Mouse (Mus musculus) embryonic facial prominence, embryonic 13.5 days (tissue): ENCODE data around the gene Tulp2. TPM values are rescaled to one million over a fixed set of nuclear protein-coding genes. Genes with fewer than 3 reads are reported as not detected.
A peak's percentile ranks its signal among the peaks of the same experiment; 100 is the strongest.
"Not testable (repeated sequence)": the region's sequence is repeated elsewhere in the genome, so short reads cannot be mapped to it uniquely, and the experiment has no call there.

ENCODE experiments used
- ATAC-seq: fragments of 200-750 bp; cut with Nextera tagmentation; 2 replicates; pipeline ENCODE4 v1.8.0; 2017; ENCODE audit warnings: low read depth; ENCODE audit not compliant: insufficient number of reproducible peaks, insufficient read depth, low FRiP score, low TSS enrichment
- H3K27ac ChIP-seq: fragments of 300-500 bp; sonication (generic); 2 replicates; pipeline ENCODE4 v1.5.1; 2015; ENCODE audit warnings: moderate library complexity, mild to moderate bottlenecking, inconsistent platforms
- H3K27me3 ChIP-seq: fragments of 300-500 bp; sonication (generic); 2 replicates; pipeline ENCODE4 v1.6.1; 2015; ENCODE audit warnings: mild to moderate bottlenecking, inconsistent platforms
- H3K36me3 ChIP-seq: fragments of 300-500 bp; sonication (generic); 2 replicates; pipeline ENCODE4 v1.6.1; 2015; ENCODE audit warnings: mild to moderate bottlenecking, inconsistent platforms
- H3K4me1 ChIP-seq: fragments of 300-500 bp; sonication (generic); 2 replicates; pipeline ENCODE4 v1.6.1; 2015; ENCODE audit warnings: inconsistent platforms
- H3K4me2 ChIP-seq: fragments of 300-500 bp; sonication (generic); 2 replicates; pipeline ENCODE4 v1.6.1; 2015; ENCODE audit warnings: moderate library complexity, mild to moderate bottlenecking, inconsistent platforms
- H3K4me3 ChIP-seq: fragments of 300-500 bp; sonication (generic); 2 replicates; pipeline ENCODE4 v1.5.1; 2015; ENCODE audit warnings: mild to moderate bottlenecking, inconsistent platforms
- H3K9ac ChIP-seq: fragments of 300-500 bp; sonication (generic); 2 replicates; pipeline ENCODE4 v1.6.1; 2015; ENCODE audit warnings: mild to moderate bottlenecking, inconsistent platforms
- H3K9me3 ChIP-seq: fragments of 300-500 bp; sonication (generic); 2 replicates; pipeline ENCODE4 v1.6.1; 2016; ENCODE audit warnings: inconsistent platforms
- WGBS: fragments of 180-500 bp; shearing (Covaris S2); methylation state at CpG from one replicate; pipeline ENCODE4 v1.1.7; 2015; ENCODE audit warnings: mixed read lengths; 5-methylcytosine and 5-hydroxymethylcytosine counted together
- polyA plus RNA-seq: library from polyadenylated mRNA; unstranded; fragments of >200 nt; fragmentation: Nextera tagmentation; extraction: Ambion mirVana; gene quantifications from 2 replicates; pipeline ENCODE4 v1.2.1, GENCODE M21; 2015

Tulp2 gene
- polyA plus RNA-seq, 1 experiment from 2014 or later: 0.59 TPM

DNA sequence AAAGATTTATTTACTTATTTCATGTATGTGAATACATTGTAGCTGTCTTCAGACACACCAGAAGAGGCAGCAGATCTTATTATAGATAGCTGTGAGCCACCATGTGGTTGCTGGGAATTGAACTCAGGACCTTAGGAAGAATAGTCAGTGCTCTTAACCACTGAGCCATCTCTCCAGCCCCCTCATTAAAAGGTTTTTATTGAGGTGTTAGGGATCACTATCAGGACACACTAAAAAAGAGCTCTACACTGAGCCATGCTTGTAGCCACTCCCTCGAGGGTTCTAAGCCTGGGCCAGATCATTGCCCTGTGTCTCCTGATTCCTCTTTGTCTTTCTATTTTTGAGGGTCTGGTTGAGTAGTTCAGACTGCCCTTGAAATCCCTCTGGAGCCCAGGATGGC lies 5.2 kb upstream of the Tulp2 start:
- Histone ChIP-seq H3K4me1 (0 out of 2 replicates have a peak, but pooled peaks cover 3% of the 10 kb centered on the region), H3K27ac (no peak overlapping the region), H3K9ac (no peak overlapping the region), H3K4me3 (no peak overlapping the region), H3K4me2 (no peak overlapping the region), H3K36me3 (no peaks in the 10 kb centered on the region), H3K9me3 (no peaks in the 10 kb centered on the region), H3K27me3 (no peaks in the 10 kb centered on the region)
- 37% methylated on average over 1 of the region's 1 CpGs for whole genome bisulfite sequencing
- ATAC-seq: no peak

DNA sequence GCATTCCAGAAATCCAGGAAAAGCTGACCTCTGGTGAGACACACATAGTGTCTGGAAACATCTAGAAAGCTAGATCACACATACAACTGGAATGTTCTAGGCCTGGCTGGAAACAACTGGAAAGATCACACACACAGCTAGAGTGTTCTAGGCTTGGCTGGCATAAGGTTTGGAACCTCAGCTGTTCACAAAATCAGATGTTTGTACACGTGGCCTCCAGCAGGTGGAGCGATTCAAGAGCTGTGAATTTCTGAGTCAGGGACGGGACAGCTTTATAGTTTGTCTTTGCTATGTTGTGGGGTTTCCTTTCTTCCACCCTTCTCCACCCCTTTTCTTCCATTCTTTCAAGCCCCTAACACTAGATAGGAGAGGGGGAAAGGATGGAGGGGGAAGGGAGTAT lies 4.7 kb upstream of the Tulp2 start:
- H3K4me1 ChIP-seq: 0 out of 2 replicates have a peak, but pooled peaks cover 3% of the 10 kb centered on the region
- no peaks in the 10 kb centered on the region for H3K36me3 ChIP-seq
- WGBS: 9% methylated on average over 3 of the region's 3 CpGs
- H3K27me3 ChIP-seq: no peaks in the 10 kb centered on the region
- H3K27ac ChIP-seq: 0 out of 2 replicates have a peak overlapping the region, but pooled peaks have one; percentile 22
- no peak overlapping the region for H3K4me3 ChIP-seq
- ATAC-seq: no peak
- no peak overlapping the region for H3K4me2 ChIP-seq
- no peak overlapping the region for H3K9ac ChIP-seq
- no peaks in the 10 kb centered on the region for H3K9me3 ChIP-seq

DNA sequence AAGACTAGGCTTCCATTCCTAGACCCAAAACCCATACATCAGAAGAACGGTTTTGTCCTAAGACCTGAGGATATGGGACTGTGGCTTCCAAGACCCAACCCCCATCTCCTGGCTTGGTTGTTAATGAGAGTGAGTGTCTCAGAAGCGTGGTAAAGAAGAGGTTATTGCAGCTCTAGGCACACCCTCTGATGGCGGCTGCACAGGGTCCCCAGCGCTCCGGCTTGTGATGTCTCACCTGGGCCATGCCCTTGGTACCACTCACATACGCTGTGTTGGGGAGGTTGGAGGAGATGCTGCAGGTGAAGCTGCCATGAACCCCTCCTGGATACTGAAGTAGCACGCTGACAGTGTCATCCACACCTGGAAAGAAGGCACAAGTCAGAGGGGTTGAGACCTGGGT lies 2.9 kb upstream of the Tulp2 start:
- Histone ChIP-seq H3K9ac (no peak overlapping the region), H3K4me1 (0 out of 2 replicates have a peak, but pooled peaks cover 3% of the 10 kb centered on the region), H3K27ac (no peak overlapping the region), H3K36me3 (no peaks in the 10 kb centered on the region), H3K9me3 (no peaks in the 10 kb centered on the region), H3K4me2 (no peak overlapping the region), H3K4me3 (no peak overlapping the region), H3K27me3 (no peaks in the 10 kb centered on the region)
- 95% methylated on average over 7 of the region's 7 CpGs for WGBS
- no peak for ATAC-seq

DNA sequence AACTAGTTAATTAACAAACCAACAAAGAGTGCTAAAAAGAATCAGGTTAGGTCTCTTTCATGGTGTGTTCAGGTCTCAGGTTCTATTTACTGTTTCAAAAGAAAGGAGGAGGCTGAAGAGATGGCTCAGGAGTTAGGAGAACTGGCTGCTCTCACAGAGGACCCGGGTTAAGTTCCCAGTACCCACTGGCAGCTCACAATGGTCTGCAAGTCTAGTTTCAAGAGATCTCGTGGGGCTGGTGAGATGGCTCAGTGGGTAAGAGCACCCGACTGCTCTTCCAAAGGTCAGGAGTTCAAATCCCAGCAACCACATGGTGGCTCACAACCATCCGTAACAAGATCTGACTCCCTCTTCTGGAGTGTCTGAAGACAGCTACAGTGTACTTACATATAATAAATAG lies 1.4 kb upstream of the Tulp2 start:
- not testable (repeated sequence) for ATAC-seq, H3K27me3 ChIP-seq, H3K9ac ChIP-seq, H3K36me3 ChIP-seq, H3K4me3 ChIP-seq, H3K4me2 ChIP-seq, H3K27ac ChIP-seq, H3K9me3 ChIP-seq, H3K4me1 ChIP-seq
- WGBS: 80% methylated on average over 4 of the region's 4 CpGs

DNA sequence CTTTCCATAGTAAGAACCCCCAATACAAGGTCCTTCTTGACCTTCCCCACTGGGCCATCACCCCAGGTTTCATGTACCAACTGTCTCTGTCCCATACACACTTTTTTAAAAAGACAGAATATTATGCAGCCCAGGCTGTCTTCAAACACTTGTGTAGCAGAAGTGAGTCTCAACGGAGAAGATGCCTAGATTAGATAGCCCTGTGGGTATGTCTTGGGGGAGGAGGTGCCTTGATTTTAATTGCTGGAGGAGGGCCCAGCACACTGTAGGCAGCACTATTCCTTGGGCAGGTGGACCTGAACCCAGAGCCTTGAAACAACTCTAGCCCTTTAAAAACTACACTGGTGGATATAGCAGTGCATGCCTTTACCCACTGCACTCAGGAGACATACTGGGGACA lies 489 bp downstream of the Tulp2 start:
- 81% methylated on average over 1 of the region's 1 CpGs for WGBS
- Histone ChIP-seq H3K4me2 (no peak overlapping the region), H3K36me3 (no peaks in the 10 kb centered on the region), H3K4me1 (no peaks in the 10 kb centered on the region), H3K9ac (no peak overlapping the region), H3K9me3 (no peaks in the 10 kb centered on the region), H3K4me3 (no peak overlapping the region), H3K27me3 (no peaks in the 10 kb centered on the region), H3K27ac (no peak overlapping the region)
- no peak for ATAC-seq

DNA sequence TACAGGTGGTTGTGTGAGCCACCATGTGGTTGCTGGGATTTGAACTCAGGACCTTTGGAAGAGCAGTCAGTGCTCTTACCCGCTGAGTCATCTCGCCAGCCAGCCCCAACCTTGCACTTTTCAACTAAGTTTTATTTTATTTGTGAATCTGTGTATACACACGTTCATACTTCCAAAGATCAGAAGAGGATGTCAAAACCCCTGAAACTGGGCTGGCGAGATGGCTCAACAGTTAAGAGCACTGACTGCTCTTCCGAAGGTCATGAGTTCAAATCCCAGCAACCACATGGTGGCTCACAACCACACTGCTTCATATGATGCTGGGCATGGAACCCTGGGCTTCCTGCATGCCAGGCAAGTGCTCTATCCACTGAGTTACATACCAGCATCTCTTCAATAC lies 3.3 kb downstream of the Tulp2 start:
- H3K9me3 ChIP-seq, ATAC-seq, H3K9ac ChIP-seq, H3K36me3 ChIP-seq, H3K27me3 ChIP-seq, H3K4me3 ChIP-seq, H3K27ac ChIP-seq, H3K4me2 ChIP-seq: not testable (repeated sequence)
- WGBS: 89% methylated on average over 5 of the region's 5 CpGs
- peaks cover 14% of the 10 kb centered on the region; the same call in 1 of the 2 replicates for H3K4me1 ChIP-seq

DNA sequence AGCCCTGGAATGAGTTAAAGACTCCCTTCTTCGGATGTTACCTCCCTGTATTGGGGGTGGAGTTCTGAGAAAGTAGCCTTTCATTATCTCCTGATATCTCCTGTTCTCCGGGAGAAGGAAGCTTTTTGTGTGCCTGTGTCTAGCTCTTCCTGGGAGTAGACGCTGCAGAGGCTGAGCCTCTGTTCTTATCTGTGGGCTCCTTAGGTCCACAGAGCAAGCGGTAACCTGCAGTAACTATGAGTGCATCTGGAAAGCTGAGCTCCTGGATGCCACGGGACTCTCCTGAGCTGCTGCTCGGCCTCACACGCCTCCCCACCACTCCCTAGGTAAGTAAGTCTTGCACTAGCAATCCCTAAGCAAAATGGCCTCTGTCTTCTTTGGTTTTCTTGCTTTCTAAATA lies 4.5 kb downstream of the Tulp2 start:
- 68% methylated on average over 7 of the region's 7 CpGs for WGBS
- no peaks in the 10 kb centered on the region for H3K27me3 ChIP-seq
- no peak overlapping the region for H3K4me3 ChIP-seq
- H3K36me3 ChIP-seq: no peaks in the 10 kb centered on the region
- ATAC-seq: no peak
- no peak overlapping the region for H3K4me2 ChIP-seq
- no peaks in the 10 kb centered on the region for H3K9me3 ChIP-seq
- H3K4me1 ChIP-seq: peaks cover 24% of the 10 kb centered on the region
- H3K9ac ChIP-seq: no peak overlapping the region
- no peak overlapping the region for H3K27ac ChIP-seq

DNA sequence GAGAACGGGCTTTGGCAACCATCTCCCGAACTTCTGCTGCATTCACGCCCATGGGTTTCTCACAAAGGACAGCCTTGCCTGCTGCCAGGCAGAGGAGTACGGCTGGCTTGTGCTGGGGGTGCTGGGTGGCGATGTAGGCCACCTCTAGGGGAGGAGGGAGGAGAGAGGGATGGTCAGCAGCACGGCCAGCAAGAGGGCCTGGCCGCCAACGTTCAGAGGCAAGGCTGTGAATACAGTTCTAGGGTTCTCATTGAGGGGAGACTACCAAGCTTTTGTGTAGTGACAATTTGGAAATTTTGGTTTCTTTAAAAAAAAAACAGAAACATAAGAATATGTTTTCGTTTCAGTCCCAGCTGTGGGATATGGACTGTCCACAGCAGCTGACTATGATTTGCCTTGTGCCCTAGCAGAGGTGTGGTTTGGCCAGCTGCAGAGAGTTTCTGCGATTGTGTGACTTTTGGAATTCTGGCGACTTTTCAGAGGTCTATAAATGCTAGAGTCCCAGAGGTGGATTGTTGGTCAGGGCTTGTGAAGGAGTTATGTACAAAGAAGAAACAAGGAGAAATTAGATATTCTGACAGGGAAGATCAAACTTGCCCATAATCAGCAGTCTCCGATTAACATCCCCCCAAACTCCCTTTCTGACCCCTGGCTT lies 5.2 kb downstream of the Tulp2 start, which contains the start of gene Gm45808:
TSS of gene Gm45808 (minus strand) at position 51 of the 655 bp plus-strand sequence.
- no peak within 1 kb of the TSS for H3K4me3 ChIP-seq
- H3K4me2 ChIP-seq: no peak within 1 kb of the TSS
- H3K9ac ChIP-seq: no peak within 1 kb of the TSS
- H3K9me3 ChIP-seq: no peaks in the 10 kb centered on the region
- H3K27me3 ChIP-seq: no peaks in the 10 kb centered on the region
- ATAC-seq: no peak
- 78% methylated on average over 12 of the region's 12 CpGs for WGBS
- H3K4me1 ChIP-seq: peaks cover 27% of the 10 kb centered on the region
- H3K36me3 ChIP-seq: peaks cover 2% of the 10 kb centered on the region; the same call in 1 of the 2 replicates
- H3K27ac ChIP-seq: peak within 1 kb of the TSS; percentile 22; the same call in 1 of the 2 replicates

DNA sequence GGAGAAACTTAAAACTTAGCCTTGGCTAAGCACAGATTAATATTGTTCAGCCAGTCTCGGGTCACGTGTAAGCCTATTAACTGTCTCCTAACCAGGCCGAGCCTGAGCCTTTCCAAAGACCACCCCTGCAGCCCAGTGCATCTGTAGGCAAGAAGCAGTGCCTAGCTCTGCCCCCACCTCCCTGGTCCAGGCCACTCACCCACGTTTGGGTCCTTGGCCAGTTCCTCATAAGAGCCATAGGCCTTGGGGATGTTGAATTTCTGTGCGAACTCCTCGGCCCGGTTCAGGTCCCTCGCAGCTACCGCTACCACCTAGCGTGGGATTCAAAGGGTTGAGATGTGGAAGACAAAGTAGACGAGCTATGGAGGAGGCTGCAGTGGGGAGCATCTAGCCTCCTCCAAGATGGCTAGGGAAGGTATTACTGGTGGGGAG lies 6.2 kb downstream of the Tulp2 start:
- WGBS: 28% methylated on average over 11 of the region's 11 CpGs
- H3K4me2 ChIP-seq: peak overlapping the region; percentile 71
- peaks cover 12% of the 10 kb centered on the region for H3K36me3 ChIP-seq
- H3K27ac ChIP-seq: peak overlapping the region; percentile 84
- no peak for ATAC-seq
- H3K9ac ChIP-seq: peak overlapping the region; percentile 75
- H3K9me3 ChIP-seq: no peaks in the 10 kb centered on the region
- H3K4me1 ChIP-seq: peaks cover 27% of the 10 kb centered on the region
- H3K27me3 ChIP-seq: no peaks in the 10 kb centered on the region
- H3K4me3 ChIP-seq: peak overlapping the region; percentile 49

DNA sequence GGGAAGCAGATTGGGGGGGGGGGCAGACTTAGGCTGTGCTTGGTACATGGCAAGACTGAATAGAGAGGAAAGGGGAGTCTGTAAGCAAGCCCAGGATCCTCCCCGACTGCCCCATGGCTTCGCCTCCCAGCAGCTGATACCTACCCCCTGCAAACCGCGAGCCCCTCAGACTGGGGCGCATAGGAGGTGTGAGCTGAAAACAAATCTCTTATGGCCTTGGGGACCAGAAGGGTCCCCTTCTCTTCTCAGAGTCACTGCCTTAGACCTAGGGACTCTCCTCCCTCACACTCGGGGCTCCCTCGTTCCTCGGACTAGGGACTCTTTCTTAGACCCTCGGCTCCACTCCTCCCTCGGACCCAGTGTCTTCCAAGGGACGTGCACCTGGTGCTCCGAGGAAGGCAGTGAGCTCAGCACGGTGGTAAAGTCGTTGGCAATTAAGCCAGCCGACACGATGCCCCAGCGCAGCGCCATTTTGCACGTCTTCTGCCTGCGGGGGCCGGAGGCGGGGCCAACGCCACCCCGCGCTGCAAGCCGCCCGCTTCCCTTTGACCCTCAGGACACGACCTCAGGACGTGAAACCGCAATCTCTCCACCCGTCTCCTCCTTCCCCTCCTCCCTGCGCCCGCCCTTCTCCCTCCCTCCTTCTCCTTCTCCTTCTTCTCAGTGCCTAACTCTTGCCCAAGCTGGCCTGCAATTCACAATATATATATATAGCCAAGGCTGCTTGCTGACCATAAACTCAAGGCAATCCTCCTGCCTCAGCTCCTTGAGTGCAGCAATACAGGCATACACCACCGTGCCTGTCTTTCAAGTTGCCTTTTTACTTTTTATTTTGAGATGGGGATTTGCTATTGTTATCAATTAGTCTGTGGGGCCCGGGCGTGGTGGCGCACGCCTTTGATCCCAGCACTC lies 6.9 kb downstream of the Tulp2 start, which contains the start of gene Dhdh:
TSS of gene Dhdh (minus strand) at position 513 of the 912 bp plus-strand sequence.
- H3K9ac ChIP-seq: peak within 1 kb of the TSS; percentile 75
- WGBS: 7% methylated on average over 38 of the region's 38 CpGs
- H3K9me3 ChIP-seq: no peaks in the 10 kb centered on the region
- peak within 1 kb of the TSS; percentile 71 for H3K4me2 ChIP-seq
- H3K27ac ChIP-seq: peak within 1 kb of the TSS; percentile 84
- peaks cover 27% of the 10 kb centered on the region for H3K4me1 ChIP-seq
- peak within 1 kb of the TSS; percentile 49 for H3K4me3 ChIP-seq
- H3K36me3 ChIP-seq: peaks cover 18% of the 10 kb centered on the region
- ATAC-seq: peak; percentile 57; the same call in 1 of the 2 replicates
- no peaks in the 10 kb centered on the region for H3K27me3 ChIP-seq

DNA sequence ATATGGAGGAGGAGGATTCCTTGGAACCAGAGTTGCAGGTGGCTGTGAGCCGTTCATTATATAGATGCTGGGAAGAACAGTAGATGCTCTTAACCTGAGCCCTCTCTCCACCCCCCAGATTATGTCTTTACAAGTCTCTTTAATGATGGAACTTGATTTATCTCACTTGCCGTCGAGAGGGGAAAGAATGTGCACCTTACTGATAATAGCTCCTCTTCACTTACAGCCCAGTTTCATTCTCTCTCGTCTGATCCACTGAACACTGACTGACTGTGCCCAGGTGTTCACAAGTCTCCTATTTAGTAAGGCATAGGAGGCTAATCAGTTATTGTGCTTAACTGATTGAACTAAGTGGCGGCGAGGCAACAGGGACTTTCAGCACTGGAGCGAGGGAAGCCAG lies 7.9 kb downstream of the Tulp2 start:
- no peaks in the 10 kb centered on the region for H3K9me3 ChIP-seq
- H3K4me2 ChIP-seq: no peak overlapping the region
- peaks cover 27% of the 10 kb centered on the region for H3K4me1 ChIP-seq
- H3K9ac ChIP-seq: no peak overlapping the region
- peaks cover 29% of the 10 kb centered on the region for H3K36me3 ChIP-seq
- no peak overlapping the region for H3K27ac ChIP-seq
- H3K4me3 ChIP-seq: no peak overlapping the region
- 79% methylated on average over 7 of the region's 7 CpGs for WGBS
- no peak for ATAC-seq
- H3K27me3 ChIP-seq: no peaks in the 10 kb centered on the region
